Mouse (Mus musculus) spleen, adult 12 weeks (tissue): ENCODE results near the gene Gm21863.
"Not testable (repeated sequence)": the region's sequence is repeated elsewhere in the genome, so short reads cannot be mapped to it uniquely, and the experiment has no call there.

Source experiments
- DNase-seq: peaks from one replicate; pipeline ENCODE4 v3.0.0; 2022; ENCODE audit warnings: low spot score

Gm21863 gene

DNA sequence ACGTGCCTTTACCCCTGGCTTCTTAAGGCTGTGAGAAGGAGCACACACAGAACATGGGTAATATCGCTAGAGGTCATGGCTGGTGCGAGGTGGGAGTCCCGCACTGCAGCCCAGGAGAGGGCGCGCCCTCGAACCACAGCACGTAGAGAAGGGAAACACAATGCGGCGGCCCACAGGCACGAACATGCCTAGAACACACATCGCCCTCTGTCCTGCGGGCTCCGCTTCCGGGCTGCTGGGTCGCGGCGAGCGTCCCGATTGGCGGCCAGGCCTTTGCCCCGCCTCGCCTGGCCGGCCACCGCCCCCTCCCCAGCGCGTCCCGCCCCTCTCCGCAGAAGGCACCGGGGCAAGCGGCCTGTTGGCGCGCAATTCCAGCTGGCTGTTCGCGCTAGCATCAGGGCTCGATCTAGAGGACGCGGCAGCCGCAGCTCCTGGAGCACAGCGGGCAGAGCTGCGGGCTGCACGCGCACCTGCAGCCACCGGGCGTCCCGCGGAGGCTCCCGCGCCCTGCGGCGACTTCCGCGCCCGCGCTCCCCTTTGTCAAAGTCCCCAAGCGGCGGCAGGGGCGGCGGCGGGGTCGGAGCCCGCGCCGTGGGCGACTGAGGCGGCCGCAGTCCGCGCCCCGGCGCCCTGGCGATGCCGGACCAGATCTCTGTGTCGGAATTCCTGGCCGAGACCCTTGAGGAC is at the start of gene Gm21863:
TSS of gene Gm21863 (plus strand) at position 637 of the 687 bp plus-strand sequence.
- DNase-seq, result not testable (repeated sequence)

DNA sequence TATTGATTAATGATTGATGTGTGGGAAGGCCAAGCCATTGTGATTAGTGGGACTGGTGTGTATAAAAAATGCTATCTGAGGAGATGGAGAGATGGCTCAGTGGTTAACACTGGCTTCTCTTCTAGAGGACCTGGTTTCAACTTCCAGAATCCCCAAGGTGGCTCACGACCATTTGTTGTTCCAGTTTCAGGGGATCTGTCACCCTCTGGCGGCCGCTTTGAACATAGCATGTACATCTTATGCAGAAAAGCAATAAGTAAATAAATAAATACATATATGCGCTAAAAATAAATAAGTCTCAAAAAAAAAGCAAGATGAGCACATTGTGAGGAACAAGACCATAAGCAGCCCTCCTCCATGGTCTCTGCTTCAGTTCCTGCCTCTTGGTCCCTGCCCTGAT is 26.3 kb upstream of the Gm21863 start:
- DNase-seq, result not testable (repeated sequence)
